Mouse (Mus musculus): ENCODE measurements at regions not wholly inside any gene's neighbourhood (a gene's known extent, or its start where the extent isn't known, plus 50 kb on each side); places are given as distances from the start of the nearest gene placed in this dataset.

DNA sequence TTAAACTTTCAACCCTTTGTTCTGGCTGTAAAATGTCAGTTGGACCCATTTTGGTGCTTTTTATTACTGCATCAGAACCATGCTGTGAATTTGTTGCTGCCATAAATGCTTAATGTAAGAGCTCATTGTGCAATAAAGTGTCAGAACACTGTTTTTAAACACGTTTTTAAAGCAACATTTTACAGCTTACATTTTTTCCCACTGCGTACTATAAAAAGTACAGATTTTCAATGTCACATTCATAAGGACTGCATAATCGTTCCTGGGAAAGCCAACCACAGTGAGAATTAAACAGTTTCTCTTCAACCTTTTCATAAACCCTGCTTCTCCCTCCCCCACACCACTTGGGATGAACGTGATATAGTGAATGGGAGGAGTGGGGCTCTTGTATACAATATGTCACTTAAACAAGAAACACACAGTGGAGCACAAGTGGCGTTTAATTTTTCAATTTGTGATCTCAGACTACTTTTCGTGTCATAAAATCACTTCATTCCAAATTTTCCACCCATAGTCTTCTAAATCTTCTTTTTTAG is 563.1 kb upstream of the Tenm2 start:
- Histone ChIP-seq H3K9ac (replicated peaks; ENCODE audit: low read length) (no peak overlapping the region), H3K27me3 (ENCODE audit: insufficient read depth, low read length) (no peaks in the 10 kb centered on the region), H3K36me3 (ENCODE audit: insufficient read depth, low read length) (no peaks in the 10 kb centered on the region), H3K4me2 (ENCODE audit: low read depth, low read length) (no peak overlapping the region), H3K27ac (no peak overlapping the region), H3K4me1 (ENCODE audit: insufficient read depth, low read length) (no peaks in the 10 kb centered on the region), H3K9me3 (ENCODE audit: low read length) (no peaks in the 10 kb centered on the region), H3K4me3 (ENCODE audit: low read length) (no peak overlapping the region)
- ATAC-seq: no peak
- DNase-seq (ENCODE audit: low spot score): no peak
- WGBS: 74% methylated on average over 6 of the region's 6 CpGs
- no peak for TF ChIP-seq CTCF (IDR thresholded peaks at IDR 0.05; ENCODE audit: low read depth)

DNA sequence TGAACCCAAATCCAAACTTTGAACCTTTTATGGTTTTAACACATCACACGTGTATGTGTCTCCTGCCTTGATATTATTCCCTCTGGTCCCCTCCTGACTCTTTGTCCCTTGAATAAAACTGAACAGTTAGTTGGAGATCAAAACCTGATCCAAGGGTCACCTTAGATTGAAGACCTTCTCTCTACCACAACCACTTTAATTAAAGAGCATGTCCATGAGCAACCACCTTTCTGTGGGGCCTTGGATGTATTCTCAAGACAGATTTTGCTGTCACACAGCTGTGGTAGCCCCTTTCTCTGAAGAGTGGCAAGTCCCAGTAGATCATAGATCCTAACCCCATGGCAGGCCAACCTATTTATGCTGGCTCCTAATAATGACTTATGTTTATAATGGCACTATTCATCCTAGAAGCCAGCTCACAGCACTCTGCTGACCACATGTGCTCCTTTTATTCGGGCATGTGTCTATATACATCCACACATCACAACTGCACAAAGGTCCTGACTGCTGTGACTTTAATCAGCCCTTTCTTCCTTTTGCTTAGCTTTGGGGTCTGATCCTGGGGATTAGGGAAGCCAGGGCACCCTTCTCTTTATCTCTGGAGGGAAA is 536.8 kb upstream of the Tenm2 start:
- no peak for ATAC-seq
- 43% methylated on average over 2 of the region's 2 CpGs for WGBS
- DNase-seq (ENCODE audit: low spot score): no peak
- H3K4me3 ChIP-seq (ENCODE audit: low read length): no peak overlapping the region
- H3K4me1 ChIP-seq (ENCODE audit: insufficient read depth, low read length): no peaks in the 10 kb centered on the region
- no peaks in the 10 kb centered on the region for H3K27me3 ChIP-seq (ENCODE audit: insufficient read depth, low read length)
- no peak overlapping the region for H3K4me2 ChIP-seq (ENCODE audit: low read depth, low read length)
- no peak overlapping the region for H3K9ac ChIP-seq (replicated peaks; ENCODE audit: low read length)
- no peaks in the 10 kb centered on the region for H3K36me3 ChIP-seq (ENCODE audit: insufficient read depth, low read length)
- no peak for TF ChIP-seq CTCF (IDR thresholded peaks at IDR 0.05; ENCODE audit: low read depth)
- H3K27ac ChIP-seq: no peak overlapping the region
- no peaks in the 10 kb centered on the region for H3K9me3 ChIP-seq (ENCODE audit: low read length)

GRCm38 (mm10) chr11:37770881-37771280 is 535.1 kb upstream of the Tenm2 start:
- ATAC-seq (no peak), DNase-seq (ENCODE audit: low spot score) (no peak)
- H3K9me3 ChIP-seq (ENCODE audit: low read length): no peaks in the 10 kb centered on the region
- H3K4me1 ChIP-seq (ENCODE audit: insufficient read depth, low read length): no peaks in the 10 kb centered on the region
- TF ChIP-seq CTCF (IDR thresholded peaks at IDR 0.05; ENCODE audit: low read depth): no peak
- H3K27me3 ChIP-seq (ENCODE audit: insufficient read depth, low read length): no peaks in the 10 kb centered on the region
- H3K4me3 ChIP-seq (ENCODE audit: low read length): no peak overlapping the region
- no peak overlapping the region for H3K4me2 ChIP-seq (ENCODE audit: low read depth, low read length)
- 58% methylated on average over 3 of the region's 3 CpGs for WGBS
- H3K27ac ChIP-seq: no peak overlapping the region
- H3K9ac ChIP-seq (replicated peaks; ENCODE audit: low read length): no peak overlapping the region
- no peaks in the 10 kb centered on the region for H3K36me3 ChIP-seq (ENCODE audit: insufficient read depth, low read length)

GRCm38 (mm10) chr11:37768121-37768520 is 532.4 kb upstream of the Tenm2 start:
- no peaks in the 10 kb centered on the region for H3K4me1 ChIP-seq (ENCODE audit: insufficient read depth, low read length)
- H3K9ac ChIP-seq (replicated peaks; ENCODE audit: low read length): no peak overlapping the region
- no peak for ATAC-seq
- no peak overlapping the region for H3K27ac ChIP-seq
- no peak overlapping the region for H3K4me3 ChIP-seq (ENCODE audit: low read length)
- no peak for TF ChIP-seq CTCF (IDR thresholded peaks at IDR 0.05; ENCODE audit: low read depth)
- no peaks in the 10 kb centered on the region for H3K27me3 ChIP-seq (ENCODE audit: insufficient read depth, low read length)
- H3K36me3 ChIP-seq (ENCODE audit: insufficient read depth, low read length): no peaks in the 10 kb centered on the region
- H3K9me3 ChIP-seq (ENCODE audit: low read length): no peaks in the 10 kb centered on the region
- DNase-seq (ENCODE audit: low spot score): peak; percentile 35
- H3K4me2 ChIP-seq (ENCODE audit: low read depth, low read length): no peak overlapping the region
- WGBS: 65% methylated on average over 3 of the region's 3 CpGs

- no peaks in the 10 kb centered on the region for H3K36me3 ChIP-seq (ENCODE audit: insufficient read depth, low read length)
- H3K27ac ChIP-seq: no peak overlapping the region
- H3K9me3 ChIP-seq (ENCODE audit: low read length): no peaks in the 10 kb centered on the region
- no peaks in the 10 kb centered on the region for H3K4me1 ChIP-seq (ENCODE audit: insufficient read depth, low read length)
- H3K4me2 ChIP-seq (ENCODE audit: low read depth, low read length): no peak overlapping the region
- no peak overlapping the region for H3K9ac ChIP-seq (replicated peaks; ENCODE audit: low read length)
- H3K27me3 ChIP-seq (ENCODE audit: insufficient read depth, low read length): no peaks in the 10 kb centered on the region
- TF ChIP-seq CTCF (IDR thresholded peaks at IDR 0.05; ENCODE audit: low read depth): no peak
- no peak for DNase-seq (ENCODE audit: low spot score)
- no peak for ATAC-seq
- H3K4me3 ChIP-seq (ENCODE audit: low read length): no peak overlapping the region
Observed at GRCm38 (mm10) chr11:37735992-37736391, 500.2 kb upstream of the Tenm2 start.

- Histone ChIP-seq H3K36me3 (ENCODE audit: insufficient read depth, low read length) (no peaks in the 10 kb centered on the region), H3K27me3 (ENCODE audit: insufficient read depth, low read length) (no peaks in the 10 kb centered on the region), H3K4me1 (ENCODE audit: insufficient read depth, low read length) (no peaks in the 10 kb centered on the region), H3K9ac (replicated peaks; ENCODE audit: low read length) (no peak overlapping the region), H3K4me2 (ENCODE audit: low read depth, low read length) (no peak overlapping the region), H3K9me3 (ENCODE audit: low read length) (no peaks in the 10 kb centered on the region), H3K4me3 (ENCODE audit: low read length) (no peak overlapping the region), H3K27ac (no peak overlapping the region)
- ATAC-seq (no peak), DNase-seq (ENCODE audit: low spot score) (peak; percentile 6)
- 65% methylated on average over 2 of the region's 2 CpGs for WGBS
- TF ChIP-seq CTCF (IDR thresholded peaks at IDR 0.05; ENCODE audit: low read depth): no peak
Observed at GRCm38 (mm10) chr11:37735501-37735900, 499.7 kb upstream of the Tenm2 start.

DNA sequence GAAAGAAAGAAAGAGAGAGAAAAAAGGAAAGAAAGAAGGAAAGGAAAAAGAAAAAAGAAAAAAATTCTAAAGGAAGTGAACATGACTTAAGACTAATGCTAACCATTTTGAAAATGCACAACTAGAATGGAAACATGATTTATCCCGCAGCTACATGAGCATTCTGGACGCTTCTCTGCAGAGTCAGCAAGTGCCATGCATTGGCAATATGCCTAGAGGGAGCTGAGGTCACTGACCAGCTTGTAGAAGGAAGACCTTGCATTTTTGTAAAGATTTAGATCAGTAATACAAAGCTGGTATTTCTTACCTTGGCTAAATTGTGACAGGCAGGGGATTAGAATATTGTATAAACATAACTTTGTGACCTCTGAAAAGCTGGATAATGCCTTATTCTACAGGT is 461.2 kb upstream of the Tenm2 start:
- no peak overlapping the region for H3K4me3 ChIP-seq (ENCODE audit: low read length)
- no peaks in the 10 kb centered on the region for H3K27me3 ChIP-seq (ENCODE audit: insufficient read depth, low read length)
- ATAC-seq (no peak), DNase-seq (ENCODE audit: low spot score) (peak; percentile 37)
- H3K36me3 ChIP-seq (ENCODE audit: insufficient read depth, low read length): no peaks in the 10 kb centered on the region
- no peak overlapping the region for H3K4me2 ChIP-seq (ENCODE audit: low read depth, low read length)
- WGBS: 53% methylated on average over 2 of the region's 2 CpGs
- H3K9me3 ChIP-seq (ENCODE audit: low read length): no peaks in the 10 kb centered on the region
- no peak overlapping the region for H3K27ac ChIP-seq
- H3K4me1 ChIP-seq (ENCODE audit: insufficient read depth, low read length): no peaks in the 10 kb centered on the region
- H3K9ac ChIP-seq (replicated peaks; ENCODE audit: low read length): no peak overlapping the region
- TF ChIP-seq CTCF (IDR thresholded peaks at IDR 0.05; ENCODE audit: low read depth): no peak
